Mouse (Mus musculus) T-cell, adult 2 months (primary cell): ENCODE measurements around the gene Tex38.

Source experiments
- DNase-seq: peaks from one replicate; pipeline ENCODE4 v3.0.0; 2022; ENCODE audit warnings: low spot score

Gene Tex38

GRCm38 (mm10) chr4:115767647-115768467 lies 13.0 kb downstream of the Tex38 start:
- DNase-seq, result no peak

DNA sequence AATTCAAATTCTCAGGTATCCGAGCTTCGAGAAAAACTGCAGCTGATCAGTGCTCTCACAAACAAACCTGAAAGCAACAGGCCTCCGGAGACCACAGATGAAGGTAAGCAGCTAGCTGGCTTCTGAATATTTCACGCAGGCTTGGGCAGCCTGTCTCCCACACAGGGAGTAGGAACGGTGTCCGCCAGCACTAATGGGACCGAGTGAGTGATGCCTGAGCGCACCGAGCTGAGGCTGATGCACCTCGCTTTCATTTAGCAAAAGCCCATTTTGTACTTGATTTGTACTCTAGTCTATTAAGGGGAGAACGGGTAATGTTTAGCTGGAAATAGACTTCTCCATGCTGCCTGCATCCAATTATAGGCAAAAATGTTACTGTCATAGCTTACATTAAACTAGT lies 16.2 kb downstream of the Tex38 start:
- no peak for DNase-seq

- DNase-seq, result no peak
Measured at GRCm38 (mm10) chr4:115761206-115761605, 19.6 kb downstream of the Tex38 start.

DNA sequence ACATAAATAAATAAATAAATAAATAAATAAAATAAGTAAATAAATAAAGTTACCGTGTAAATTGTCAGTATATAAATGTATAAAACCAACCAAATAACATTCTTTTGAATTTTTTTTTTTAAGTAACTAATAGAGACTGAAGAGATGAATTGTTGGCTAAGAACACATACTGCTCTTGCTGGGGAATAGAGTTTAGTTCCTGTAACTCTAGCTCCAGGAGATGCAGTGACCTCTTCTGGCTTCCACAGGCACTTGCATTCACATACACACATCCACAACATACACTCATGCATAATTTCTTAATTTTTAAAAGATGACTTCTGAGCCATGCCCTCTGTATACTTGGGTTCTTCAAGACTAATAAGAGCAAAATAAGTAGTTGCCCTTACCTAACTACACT lies 26.0 kb downstream of the Tex38 start:
- no peak for DNase-seq

DNA sequence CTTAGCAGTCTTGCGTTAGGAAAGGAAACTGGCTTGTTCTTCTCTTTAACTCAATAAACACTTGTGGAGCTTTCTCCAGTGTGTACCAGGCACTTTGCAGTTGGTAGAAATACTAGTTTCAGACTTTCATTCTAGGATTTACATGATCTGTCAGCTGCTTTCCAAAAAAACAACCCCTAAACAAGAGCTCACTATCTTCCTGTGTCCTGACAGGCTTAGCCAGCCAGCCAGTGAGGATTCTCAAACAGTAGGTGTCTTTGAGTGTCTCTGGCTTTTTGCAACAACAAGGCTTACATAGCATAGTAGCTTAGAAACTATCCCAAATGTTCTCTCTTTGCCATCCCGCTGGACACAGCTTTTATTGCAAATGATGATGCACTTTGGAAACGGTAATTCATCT lies 26.7 kb downstream of the Tex38 start:
- DNase-seq, result no peak

GRCm38 (mm10) chr4:115749336-115749735 lies 31.5 kb downstream of the Tex38 start:
- DNase-seq, result no peak

- no peak for DNase-seq
Measured at GRCm38 (mm10) chr4:115748181-115748580, 32.6 kb downstream of the Tex38 start.

- DNase-seq, result no peak
Measured at GRCm38 (mm10) chr4:115743096-115743495, 37.7 kb downstream of the Tex38 start.

DNA sequence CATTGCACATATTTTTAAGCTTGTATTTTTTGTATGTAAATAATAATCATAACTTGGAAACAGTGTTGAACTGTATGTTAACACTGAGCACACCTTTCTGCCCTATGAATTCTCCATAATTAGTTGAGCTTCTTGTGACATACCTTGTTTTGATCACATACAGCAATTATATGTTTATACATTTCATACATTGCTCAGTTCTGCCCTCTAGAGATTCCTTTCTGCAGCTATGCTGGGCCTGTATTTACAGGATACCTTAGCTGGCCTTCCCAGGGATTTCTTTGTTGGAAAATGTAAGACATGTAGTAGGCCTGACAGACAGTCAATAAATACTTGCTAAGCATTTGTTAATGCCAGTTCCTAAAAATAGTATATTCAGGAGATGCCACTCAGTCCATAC lies 38.2 kb downstream of the Tex38 start:
- DNase-seq, result no peak

DNA sequence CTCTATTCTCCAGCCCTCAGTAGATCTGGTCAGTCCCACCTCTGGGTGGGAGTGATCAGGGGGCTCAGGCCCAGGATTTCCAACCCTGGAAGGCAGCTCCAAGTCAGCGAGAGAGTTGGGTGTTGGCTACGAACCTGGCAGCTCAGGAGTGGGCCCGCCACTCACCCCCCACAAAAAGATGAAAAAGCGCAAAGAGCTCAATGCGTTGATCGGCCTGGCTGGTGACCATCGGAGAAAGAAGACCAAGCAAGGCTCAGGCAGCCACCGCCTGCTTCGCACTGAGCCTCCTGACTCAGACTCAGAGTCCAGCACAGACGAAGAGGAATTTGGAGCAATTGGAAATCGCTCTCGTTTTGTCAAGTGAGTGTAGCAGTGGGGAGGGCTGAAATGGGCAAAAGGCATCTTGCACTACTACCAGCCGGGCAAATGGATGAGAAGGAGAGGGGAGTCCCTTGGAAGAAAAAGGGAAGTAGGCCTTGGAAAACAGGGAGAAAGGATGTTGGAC lies 42.3 kb downstream of the Tex38 start:
- DNase-seq, result no peak

DNA sequence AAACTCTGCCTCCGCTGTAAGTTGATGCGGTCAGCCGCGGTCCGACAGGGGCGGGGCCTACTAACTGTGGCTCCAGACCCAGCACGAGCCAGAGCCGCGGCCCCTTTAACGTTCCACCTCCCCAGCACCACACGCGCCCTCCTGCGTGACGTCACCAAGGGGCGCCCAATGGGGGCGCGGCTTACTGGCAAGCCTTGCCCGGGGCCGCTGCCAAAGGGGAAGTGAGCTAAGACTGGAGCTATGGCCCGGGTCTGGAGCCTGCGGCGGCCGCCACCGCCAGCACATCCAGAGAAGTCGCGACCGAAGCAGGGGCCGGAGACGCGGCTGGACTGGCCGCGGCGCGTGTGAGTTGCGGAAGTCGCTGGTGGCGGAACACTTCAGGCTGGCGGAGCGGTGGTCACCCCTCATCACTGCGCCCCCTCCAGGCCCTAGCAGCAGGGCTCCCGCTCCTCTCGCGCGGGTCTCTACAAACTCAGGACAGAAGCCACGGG lies 43.2 kb downstream of the Tex38 start, which contains the start of gene Efcab14:
Gene Efcab14, plus strand, starts transcription at position 194 of the 491 bp plus-strand sequence.
- peak; percentile 92 for DNase-seq

DNA sequence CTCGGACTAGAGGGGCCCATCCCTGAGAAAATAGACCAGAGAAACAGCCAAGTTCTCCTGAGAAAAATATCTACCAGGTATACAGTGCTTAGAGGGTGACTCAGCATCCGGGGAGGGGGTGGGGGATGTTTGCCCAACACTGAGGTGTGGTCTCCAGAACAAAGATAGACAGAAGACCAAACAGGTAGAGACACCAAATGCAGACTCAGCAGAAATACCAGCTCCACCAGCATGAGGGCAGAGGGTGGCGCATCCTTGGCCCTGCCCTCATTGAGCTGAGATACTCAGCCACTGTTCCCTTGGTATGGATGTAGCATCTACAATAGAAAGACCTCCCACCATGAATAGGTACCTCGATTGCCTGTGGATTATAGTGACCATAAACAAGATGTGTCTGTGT lies 46.0 kb downstream of the Tex38 start:
- DNase-seq, result no peak

DNA sequence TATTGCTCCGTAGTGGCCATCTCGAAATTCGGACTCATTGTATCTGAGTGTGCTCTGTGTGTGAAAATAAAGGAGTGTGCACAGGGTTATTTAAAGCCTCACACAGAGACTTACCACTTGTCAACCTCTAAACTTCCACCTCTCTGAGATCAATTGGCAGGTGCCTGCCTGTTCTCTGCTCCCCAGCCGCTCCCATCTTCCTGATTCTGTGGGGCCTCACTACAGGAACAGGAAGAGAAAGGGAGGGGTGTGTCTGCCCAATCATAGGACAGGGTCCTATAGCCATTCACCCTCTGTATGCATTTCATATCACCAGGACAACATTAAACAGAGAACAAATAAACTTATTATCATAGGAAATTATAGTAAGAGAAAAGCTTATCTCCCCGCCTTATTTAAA lies 47.1 kb downstream of the Tex38 start:
- no peak for DNase-seq

GRCm38 (mm10) chr4:115732223-115732818 lies 48.5 kb downstream of the Tex38 start:
- no peak for DNase-seq

DNA sequence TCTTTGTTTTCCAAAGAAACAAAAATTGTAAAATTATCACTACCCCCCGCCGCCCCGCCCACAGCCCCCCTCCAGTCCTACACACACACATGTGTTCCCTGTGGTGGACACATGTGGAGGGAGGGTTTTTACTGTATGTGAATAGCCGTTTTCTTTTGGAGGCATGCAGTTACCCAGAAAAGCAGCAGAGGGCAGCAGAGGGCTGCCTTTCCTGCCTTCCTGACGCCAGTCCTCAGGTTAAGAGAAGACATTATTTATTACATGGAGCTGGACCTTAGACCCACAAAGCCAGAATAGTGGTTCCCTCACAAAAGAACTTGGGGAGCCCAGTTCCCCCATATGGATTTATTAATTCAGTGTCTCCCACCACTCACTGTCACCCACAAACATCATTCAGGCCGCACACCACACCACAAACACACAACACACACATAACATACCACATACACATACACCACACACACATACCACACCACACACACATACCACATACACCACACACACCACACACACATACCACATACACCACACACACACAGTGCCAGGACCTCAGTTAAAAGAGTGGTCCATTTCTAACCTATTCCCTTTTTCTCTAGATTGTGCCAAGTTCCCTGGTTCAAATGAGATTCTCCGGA lies 49.1 kb downstream of the Tex38 start:
- peak; percentile 67 for DNase-seq
